Mouse (Mus musculus) lung, postnatal 14 days (tissue): ENCODE data around the gene Fbln2.

Source experiments
- DNase-seq: peaks from one replicate; pipeline ENCODE4 v3.0.0; 2021

Gene Fbln2

GRCm38 (mm10) chr6:91192851-91193545 lies 19.3 kb upstream of the Fbln2 start:
- DNase-seq, result no peak

- DNase-seq, result no peak
Observed at GRCm38 (mm10) chr6:91198456-91198855, 13.8 kb upstream of the Fbln2 start.

- DNase-seq, result no peak
Observed at GRCm38 (mm10) chr6:91200429-91201188, 11.6 kb upstream of the Fbln2 start.

GRCm38 (mm10) chr6:91201881-91202341 lies 10.3 kb upstream of the Fbln2 start:
- no peak for DNase-seq

GRCm38 (mm10) chr6:91202571-91202970 lies 9.7 kb upstream of the Fbln2 start:
- DNase-seq, result no peak

GRCm38 (mm10) chr6:91205346-91205745 lies 6.9 kb upstream of the Fbln2 start:
- DNase-seq, result no peak

- no peak for DNase-seq
Observed at GRCm38 (mm10) chr6:91205791-91206190, 6.5 kb upstream of the Fbln2 start.

- DNase-seq, result no peak
Observed at GRCm38 (mm10) chr6:91207491-91207890, 4.8 kb upstream of the Fbln2 start.

- no peak for DNase-seq
Observed at GRCm38 (mm10) chr6:91209780-91210179, 2.5 kb upstream of the Fbln2 start.

- DNase-seq, result no peak
Observed at GRCm38 (mm10) chr6:91210852-91211251, 1.4 kb upstream of the Fbln2 start.

- DNase-seq, result peak; percentile 64
Observed at GRCm38 (mm10) chr6:91212571-91212970, 316 bp downstream of the Fbln2 start.

GRCm38 (mm10) chr6:91213287-91214218 lies 1.3 kb downstream of the Fbln2 start:
- no peak for DNase-seq

- no peak for DNase-seq
Observed at GRCm38 (mm10) chr6:91215454-91215853, 3.2 kb downstream of the Fbln2 start.

- peak; percentile 25 for DNase-seq
Observed at GRCm38 (mm10) chr6:91218445-91218844, 6.2 kb downstream of the Fbln2 start.

- no peak for DNase-seq
Observed at GRCm38 (mm10) chr6:91218871-91219270, 6.6 kb downstream of the Fbln2 start.

- DNase-seq, result no peak
Observed at GRCm38 (mm10) chr6:91220062-91220461, 7.8 kb downstream of the Fbln2 start.

GRCm38 (mm10) chr6:91221094-91221493 lies 8.8 kb downstream of the Fbln2 start:
- DNase-seq, result no peak

- no peak for DNase-seq
Observed at GRCm38 (mm10) chr6:91222694-91223346, 10.6 kb downstream of the Fbln2 start.

GRCm38 (mm10) chr6:91224939-91225338 lies 12.7 kb downstream of the Fbln2 start:
- DNase-seq, result peak; percentile 50

- DNase-seq, result no peak
Observed at GRCm38 (mm10) chr6:91225346-91225745, 13.1 kb downstream of the Fbln2 start.

GRCm38 (mm10) chr6:91226058-91226457 lies 13.8 kb downstream of the Fbln2 start:
- DNase-seq, result no peak

- DNase-seq, result no peak
Observed at GRCm38 (mm10) chr6:91228980-91229379, 16.7 kb downstream of the Fbln2 start.

- no peak for DNase-seq
Observed at GRCm38 (mm10) chr6:91231000-91231399, 18.7 kb downstream of the Fbln2 start.
